Mouse (Mus musculus) lung, postnatal 10 days (tissue): ENCODE data around the gene Auts2.

Experiments
- DNase-seq: peaks from one replicate; pipeline ENCODE4 v3.0.0; 2021

Auts2 gene

DNA sequence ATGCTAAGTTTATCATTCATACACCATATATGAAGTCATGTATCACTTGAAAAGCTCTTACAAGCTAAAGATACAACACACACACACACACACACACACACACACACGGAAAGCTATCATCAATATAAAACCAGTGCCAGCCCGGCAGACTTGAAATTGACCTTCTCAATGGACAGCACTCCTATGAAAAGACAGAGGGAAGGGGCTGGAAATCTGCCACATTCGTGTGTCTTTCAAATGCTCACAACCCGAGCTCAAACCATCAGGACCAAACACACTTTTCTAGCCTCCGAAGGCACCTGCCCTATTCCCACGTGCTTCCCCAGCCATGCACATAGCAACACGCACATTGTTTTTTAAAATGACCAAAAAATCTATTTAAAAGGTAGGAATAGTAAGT is 308.7 kb downstream of the Auts2 start:
- no peak for DNase-seq

- peak; percentile 77 for DNase-seq
Observed at GRCm38 (mm10) chr5:132231280-132232047, 311.7 kb downstream of the Auts2 start.

DNA sequence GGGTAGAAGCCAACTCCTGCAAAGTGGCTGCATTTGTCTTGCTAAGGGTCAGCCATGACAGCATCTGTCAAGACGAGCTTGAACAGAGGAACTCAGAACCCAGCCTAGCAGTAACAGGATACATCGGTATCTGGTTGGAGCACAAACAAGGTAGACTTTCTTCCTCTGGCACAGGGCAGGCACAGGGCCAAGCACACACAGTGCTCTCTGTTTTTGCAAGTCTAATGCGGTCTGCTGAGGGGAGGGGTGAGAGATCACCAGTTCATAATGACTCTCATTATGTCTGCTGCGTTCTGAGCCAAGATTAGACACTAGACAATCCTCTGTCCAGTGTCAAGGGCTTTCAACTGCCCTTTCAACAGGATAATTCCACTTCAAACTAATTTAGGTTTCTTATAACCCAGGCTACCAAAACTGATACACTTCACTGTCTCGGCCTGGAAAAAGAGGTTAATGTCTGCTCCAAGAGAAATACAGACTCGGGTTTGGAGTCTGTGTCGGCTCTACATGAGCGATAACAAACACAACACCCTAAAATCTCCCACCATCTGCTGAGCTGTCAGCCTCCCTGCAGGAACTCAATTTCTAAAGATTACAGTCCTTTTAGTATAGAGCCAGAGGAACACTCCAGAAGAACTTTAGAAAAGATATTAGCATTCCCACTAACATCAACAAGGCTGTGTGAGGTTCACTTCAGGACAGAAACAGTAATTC is 313.3 kb downstream of the Auts2 start:
- peak; percentile 39 for DNase-seq

GRCm38 (mm10) chr5:132229023-132229422 is 314.1 kb downstream of the Auts2 start:
- no peak for DNase-seq

GRCm38 (mm10) chr5:132220376-132220930 is 322.7 kb downstream of the Auts2 start:
- DNase-seq: no peak

DNA sequence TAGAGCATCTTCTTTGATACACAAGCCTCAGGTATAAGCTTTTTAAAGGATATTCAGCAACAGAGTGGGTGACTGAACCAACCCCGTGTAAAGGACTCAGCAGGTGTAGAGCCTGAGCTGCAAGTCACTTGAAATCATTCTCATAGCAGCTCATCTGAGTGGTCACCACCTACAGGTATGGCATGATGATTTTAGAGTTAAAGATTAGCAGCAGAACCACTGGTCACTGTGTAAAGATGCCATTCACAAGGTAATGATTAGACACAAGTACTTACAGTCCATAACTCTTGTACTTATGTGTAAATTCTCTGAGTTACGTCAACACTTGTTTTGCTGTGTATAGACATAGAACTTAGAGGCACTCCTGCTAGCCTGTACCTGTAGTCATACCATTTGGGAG is 327.0 kb downstream of the Auts2 start:
- DNase-seq: no peak

GRCm38 (mm10) chr5:132212446-132212845 is 330.7 kb downstream of the Auts2 start:
- DNase-seq: no peak

DNA sequence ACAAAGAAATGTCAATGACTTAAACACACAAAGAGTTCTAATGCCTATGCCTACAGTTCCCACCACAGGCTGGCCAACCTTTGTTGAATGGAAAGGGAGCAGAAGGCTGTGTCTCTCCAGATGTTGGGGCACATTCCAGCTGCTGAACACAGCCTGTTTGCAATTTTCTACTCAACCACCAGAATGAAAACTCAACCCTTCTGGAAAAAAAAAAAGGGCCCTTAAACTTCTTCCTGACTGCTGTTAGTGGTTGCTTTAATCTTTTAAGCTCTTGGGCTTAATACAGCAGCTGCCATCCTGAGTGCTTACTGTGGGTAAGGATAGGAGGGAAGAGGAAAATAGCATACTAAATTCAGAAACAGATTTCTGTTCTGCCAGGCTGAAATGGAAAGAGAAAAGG is 333.4 kb downstream of the Auts2 start:
- DNase-seq: no peak

DNA sequence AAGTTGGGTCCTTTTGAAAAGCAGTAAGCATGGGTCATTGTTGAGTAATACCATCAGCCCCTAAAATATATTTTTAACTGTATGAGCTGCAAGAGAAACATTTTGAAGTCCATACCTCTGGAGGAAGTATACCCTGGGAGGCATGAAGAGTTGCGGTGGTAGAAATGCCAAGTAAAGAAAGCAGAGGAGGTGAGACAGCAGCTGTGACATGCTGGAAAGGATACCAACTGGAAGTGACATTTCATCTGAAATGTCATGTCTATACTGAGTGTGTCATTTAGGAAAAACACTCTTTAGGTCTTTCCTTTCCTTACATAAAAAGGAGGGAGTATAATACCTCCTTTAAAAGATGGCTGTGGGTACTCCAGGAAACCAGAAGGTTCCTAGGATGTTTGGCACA is 336.9 kb downstream of the Auts2 start:
- DNase-seq: no peak

DNA sequence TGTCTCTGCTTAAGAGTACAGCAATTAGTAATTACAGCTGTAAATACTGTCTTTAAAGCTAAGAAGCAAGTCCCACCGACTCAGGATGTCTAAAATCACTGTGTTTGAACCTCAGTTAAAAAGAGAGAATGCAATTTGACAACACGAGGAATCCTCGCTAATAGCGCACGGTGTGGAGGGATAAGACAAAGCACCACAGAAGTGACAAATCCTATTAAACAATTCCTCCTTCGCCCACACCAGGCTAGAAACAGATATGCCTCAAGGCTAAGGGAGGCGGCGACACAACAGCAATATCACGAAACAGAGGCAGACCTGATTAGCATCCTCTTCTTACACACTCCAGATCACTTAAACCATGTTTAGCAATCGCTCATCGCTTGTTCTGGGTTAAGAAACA is 339.3 kb downstream of the Auts2 start:
- DNase-seq: no peak

DNA sequence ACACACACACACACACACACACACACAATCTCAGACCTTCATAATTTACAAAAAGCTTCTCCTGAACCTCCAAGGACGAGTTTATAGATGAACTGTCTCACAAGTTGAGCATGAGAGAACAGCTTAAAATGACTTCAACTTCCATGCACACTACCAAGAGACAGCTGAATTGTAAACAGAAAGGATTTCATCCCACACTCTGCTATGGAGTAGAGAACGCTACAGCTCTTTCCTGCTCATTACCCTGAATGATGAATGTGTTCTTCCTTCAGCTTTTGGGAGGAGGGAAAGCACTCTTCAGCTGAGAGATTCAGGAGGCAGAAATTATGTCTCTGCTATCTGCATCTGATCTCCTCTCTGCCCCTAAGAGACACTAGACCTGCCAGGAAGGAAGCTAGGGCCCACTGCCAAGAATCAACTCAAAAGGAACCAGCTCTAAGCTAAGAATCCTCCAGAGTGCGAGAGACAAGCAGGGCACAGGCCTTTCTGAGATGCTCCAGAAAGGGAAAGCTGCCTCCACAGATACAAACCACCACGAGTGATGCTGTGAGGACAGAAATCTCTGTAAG is 342.0 kb downstream of the Auts2 start:
- DNase-seq: peak; percentile 54

GRCm38 (mm10) chr5:132200595-132200994 is 342.5 kb downstream of the Auts2 start:
- DNase-seq: peak; percentile 24

- peak; percentile 72 for DNase-seq
Observed at GRCm38 (mm10) chr5:132195048-132195533, 348.1 kb downstream of the Auts2 start.

- no peak for DNase-seq
Observed at GRCm38 (mm10) chr5:132190190-132190589, 353.0 kb downstream of the Auts2 start.

- no peak for DNase-seq
Observed at GRCm38 (mm10) chr5:132186659-132187058, 356.5 kb downstream of the Auts2 start.

DNA sequence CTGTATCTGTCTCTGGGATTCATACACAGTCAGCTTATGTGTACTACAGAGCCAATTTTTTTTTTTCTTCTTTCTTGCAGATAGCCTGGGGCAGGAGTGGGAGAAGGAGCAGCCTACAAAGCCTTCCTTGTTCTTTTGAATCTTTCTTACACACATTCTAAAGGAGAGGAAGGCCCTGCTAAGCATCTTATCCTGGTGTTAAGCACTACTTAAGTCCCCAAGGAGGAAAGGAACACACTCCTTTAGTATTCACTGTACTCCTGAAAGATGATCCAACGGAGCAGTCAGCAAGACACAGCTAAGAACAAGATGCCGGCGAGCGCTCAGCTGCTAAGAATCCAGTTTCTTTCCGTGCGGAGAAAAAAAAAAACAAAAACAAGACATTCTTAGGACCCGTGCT is 356.9 kb downstream of the Auts2 start:
- no peak for DNase-seq

GRCm38 (mm10) chr5:132184395-132185095 is 358.6 kb downstream of the Auts2 start:
- no peak for DNase-seq

DNA sequence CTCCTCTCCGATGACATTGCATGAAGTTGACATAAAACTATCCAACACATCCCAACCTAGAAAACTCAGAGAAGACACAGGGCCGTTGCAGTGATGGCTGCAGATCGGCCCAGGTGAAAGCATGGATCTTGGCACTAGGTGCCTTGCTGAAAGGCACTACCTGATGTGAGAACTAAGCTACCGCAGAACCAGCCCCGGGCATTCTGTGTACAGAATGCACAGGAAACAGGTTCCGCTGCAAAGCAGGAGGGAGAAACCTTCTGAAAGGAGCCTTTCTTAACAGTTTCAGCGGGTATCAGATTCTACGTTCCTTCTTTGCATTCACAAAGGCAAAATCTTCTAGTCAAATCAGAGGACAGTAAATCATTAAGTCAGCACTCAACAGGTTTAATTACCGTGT is 361.1 kb downstream of the Auts2 start:
- no peak for DNase-seq

DNA sequence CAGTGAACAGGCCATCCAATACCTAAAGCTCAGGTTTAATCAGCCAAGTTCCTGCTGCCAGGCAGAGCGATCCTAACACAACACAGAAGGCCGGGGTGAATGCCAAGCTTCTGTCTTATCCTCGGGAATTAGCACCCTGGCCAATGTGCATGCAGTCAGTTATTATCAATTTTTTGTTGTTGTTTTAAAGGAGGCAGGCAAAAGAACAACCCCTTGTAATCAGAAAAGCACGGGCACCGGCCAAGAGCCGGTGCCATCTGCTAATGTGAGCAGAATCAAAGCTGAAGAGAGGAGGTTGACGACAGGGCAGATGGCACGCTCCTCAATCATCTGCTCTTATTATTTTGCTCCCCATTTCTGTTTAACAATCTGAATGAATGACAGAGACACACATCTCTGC is 373.1 kb downstream of the Auts2 start:
- DNase-seq: no peak

DNA sequence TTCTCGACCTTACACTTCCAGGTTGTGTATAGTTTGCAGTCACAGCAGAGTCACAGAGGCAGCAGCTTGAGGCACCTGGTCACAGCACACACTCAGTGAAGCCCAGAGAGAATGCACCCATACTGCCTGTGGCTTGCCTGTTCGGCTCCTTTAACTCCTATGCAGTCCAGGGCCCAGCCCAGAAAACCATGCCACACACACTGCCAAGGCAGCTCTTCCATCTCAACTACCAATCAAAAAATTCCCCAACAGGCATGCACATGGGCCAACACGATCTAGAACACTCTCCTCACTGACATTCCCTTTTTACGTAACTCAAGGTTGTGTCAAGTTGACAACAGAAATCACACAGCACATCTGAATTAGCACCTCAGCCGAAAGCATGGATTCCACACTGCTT is 374.3 kb downstream of the Auts2 start:
- no peak for DNase-seq

DNA sequence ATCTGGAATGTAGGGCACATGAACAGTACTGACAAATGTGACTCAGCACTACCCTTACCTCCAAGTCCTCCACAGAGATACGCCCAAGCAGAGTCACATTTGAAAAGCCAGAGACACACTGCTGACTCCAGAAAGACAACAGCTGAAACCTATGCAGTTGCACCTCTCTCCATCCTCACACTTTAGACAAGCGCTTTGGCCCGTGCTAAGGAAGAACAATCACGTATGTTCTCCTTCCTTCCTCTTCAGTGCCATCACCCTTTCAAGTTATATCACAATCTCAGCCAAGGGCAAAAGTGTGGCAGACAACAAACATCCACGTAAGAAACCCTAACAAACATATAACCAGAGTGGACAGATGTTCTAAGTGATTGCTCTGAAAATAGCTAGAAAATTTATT is 374.9 kb downstream of the Auts2 start:
- DNase-seq: no peak

GRCm38 (mm10) chr5:132166559-132166958 is 376.6 kb downstream of the Auts2 start:
- DNase-seq: no peak

DNA sequence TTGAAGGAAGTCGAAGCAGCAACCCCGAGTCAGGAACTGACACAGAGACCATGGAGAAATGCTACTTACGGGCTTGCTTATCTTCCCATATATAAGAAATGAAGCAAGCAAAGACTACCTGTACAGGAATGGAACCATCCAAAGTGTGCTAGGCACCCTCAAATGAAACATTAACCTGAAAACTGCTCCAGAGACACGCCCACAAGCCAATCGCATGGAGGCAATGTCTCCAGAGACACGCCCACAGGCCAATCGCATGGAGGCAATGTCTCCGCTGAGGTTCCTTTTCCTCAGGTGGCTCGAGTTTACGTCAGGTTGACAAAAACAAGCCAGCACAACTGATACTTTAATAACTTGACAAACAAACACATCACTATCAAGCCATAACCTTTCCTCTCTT is 379.2 kb downstream of the Auts2 start:
- DNase-seq: no peak
